Mouse (Mus musculus) bone marrow, adult 2 months (tissue): ENCODE results near the gene Adcy10.

Experiments
- CTCF ChIP-seq: fragments of 200-500 bp; IDR thresholded peaks from 2 replicates; pipeline ENCODE4 v1.5.1; 2011; ENCODE audit warnings: low read length, control low read depth; ENCODE audit not compliant: control insufficient read depth, insufficient read depth
- POLR2A ChIP-seq: fragments of 200-500 bp; IDR thresholded peaks from 2 replicates; pipeline ENCODE4 v1.6.1; 2011; ENCODE audit warnings: low read depth, mild to moderate bottlenecking, control low read depth, low read length, borderline replicate concordance; ENCODE audit not compliant: control insufficient read depth

DNA sequence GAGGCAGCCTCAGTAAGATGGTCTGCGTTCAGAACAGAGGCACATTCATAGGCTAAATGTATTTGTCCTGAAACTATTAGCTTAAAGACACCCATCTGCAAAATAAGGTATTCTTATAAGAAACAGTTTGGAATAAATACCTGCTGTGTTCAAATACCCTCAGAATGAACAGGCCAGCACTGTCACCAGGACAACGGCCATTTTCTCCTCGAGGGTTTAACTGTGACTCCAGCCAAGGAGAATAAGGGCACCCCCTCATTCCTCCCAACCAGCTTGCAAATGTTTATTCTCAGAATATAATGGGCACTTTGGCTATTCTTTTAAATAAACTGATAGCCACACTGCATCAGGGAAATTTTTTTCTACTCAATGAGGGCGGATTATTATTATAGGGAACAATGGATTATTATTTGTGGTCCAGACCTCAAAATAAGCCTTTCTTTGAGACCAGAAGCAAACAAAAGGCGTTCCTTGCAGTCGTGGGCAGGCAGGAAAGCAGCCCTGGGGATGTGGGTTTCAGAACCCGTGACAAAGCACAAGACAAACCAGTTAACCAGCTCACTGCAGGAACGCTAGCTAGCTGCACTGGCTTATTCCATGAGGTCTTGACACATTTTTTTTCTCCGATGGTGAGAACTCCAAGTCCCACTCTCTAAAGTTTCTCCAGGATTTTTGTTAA, 125.5 kb downstream of the Adcy10 start:
- TF ChIP-seq POLR2A (no peak), CTCF (no peak)
